Mouse (Mus musculus) stomach, embryonic 15.5 days (tissue): ENCODE results near the gene Trib3. TPM values are rescaled to one million over a fixed set of nuclear protein-coding genes. Genes with fewer than 3 reads are reported as not detected.
"Not testable (repeated sequence)": the region's sequence is repeated elsewhere in the genome, so short reads cannot be mapped to it uniquely, and the experiment has no call there.

Experiments used
- ATAC-seq: fragments of 200-750 bp; cut with Nextera tagmentation; 2 replicates; pipeline ENCODE4 v1.8.0; 2017; ENCODE audit warnings: low read depth, moderate number of reproducible peaks, moderate TSS enrichment; ENCODE audit not compliant: insufficient read depth, low FRiP score
- H3K27ac ChIP-seq: fragments of 300-500 bp; sonication (generic); 2 replicates; pipeline ENCODE4 v1.5.1; 2015; ENCODE audit warnings: mild to moderate bottlenecking, inconsistent platforms
- H3K27me3 ChIP-seq: fragments of 300-500 bp; sonication (generic); replicated peaks from 2 replicates; pipeline ENCODE4 v1.6.1; 2015; ENCODE audit warnings: inconsistent platforms
- H3K36me3 ChIP-seq: fragments of 300-500 bp; sonication (generic); 2 replicates; pipeline ENCODE4 v1.6.1; 2015; ENCODE audit warnings: inconsistent platforms
- H3K4me1 ChIP-seq: fragments of 300-500 bp; sonication (generic); 2 replicates; pipeline ENCODE4 v1.6.1; 2015; ENCODE audit warnings: inconsistent platforms
- H3K4me2 ChIP-seq: fragments of 300-500 bp; sonication (generic); 2 replicates; pipeline ENCODE4 v1.6.1; 2015; ENCODE audit warnings: mild to moderate bottlenecking, inconsistent platforms
- H3K4me3 ChIP-seq: fragments of 300-500 bp; sonication (generic); replicated peaks from 2 replicates; pipeline ENCODE4 v1.5.1; 2015; ENCODE audit warnings: inconsistent platforms
- H3K9ac ChIP-seq: fragments of 300-500 bp; sonication (generic); 2 replicates; pipeline ENCODE4 v1.6.1; 2015; ENCODE audit warnings: inconsistent platforms
- H3K9me3 ChIP-seq: fragments of 300-500 bp; sonication (generic); 2 replicates; pipeline ENCODE4 v1.6.1; 2016; ENCODE audit warnings: inconsistent platforms
- WGBS: fragments of 180-500 bp; shearing (Covaris S2); methylation state at CpG from one replicate; pipeline ENCODE4 v1.1.7; 2015; 5-methylcytosine and 5-hydroxymethylcytosine counted together
- polyA plus RNA-seq: library from polyadenylated mRNA; unstranded; fragments of >200 nt; fragmentation: Nextera tagmentation; extraction: Ambion mirVana; gene quantifications from 2 replicates; pipeline ENCODE4 v1.2.1, GENCODE M21; 2015

Gene Trib3
- polyA plus RNA-seq, 1 experiment from 2014 or later: 2.1 TPM

DNA sequence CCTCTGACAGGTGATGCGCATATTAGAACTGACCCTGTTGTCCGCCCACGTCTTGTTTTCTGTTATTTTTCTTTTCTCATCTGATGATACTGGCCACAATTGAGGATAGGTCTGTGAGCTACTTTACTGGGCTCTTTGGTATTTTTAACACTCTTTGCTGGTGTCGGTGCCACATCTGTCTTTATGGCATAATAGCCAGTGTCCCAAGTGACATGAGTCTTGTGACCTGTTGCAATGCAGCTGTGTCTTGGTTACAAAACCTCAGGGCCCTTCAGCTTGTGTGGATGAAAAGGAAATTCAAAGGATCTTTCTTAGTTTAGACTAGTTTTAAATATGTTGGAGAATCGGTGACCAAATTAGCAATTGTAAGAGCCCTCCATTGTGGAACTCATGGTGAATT, 49.3 kb downstream of the Trib3 start:
- H3K9me3 ChIP-seq: no peaks in the 10 kb centered on the region
- H3K36me3 ChIP-seq: no peaks in the 10 kb centered on the region
- no peak overlapping the region for H3K27ac ChIP-seq
- 0 out of 2 replicates have a peak, but pooled peaks cover 13% of the 10 kb centered on the region for H3K4me1 ChIP-seq
- H3K27me3 ChIP-seq: no peaks in the 10 kb centered on the region
- no peak for ATAC-seq
- H3K4me2 ChIP-seq: peak overlapping the region; percentile 74
- 32% methylated on average over 5 of the region's 5 CpGs for WGBS
- H3K4me3 ChIP-seq: peak overlapping the region; percentile 91
- H3K9ac ChIP-seq: peak overlapping the region; percentile 97; the same call in 1 of the 2 replicates

GRCm38 (mm10) chr2:152293727-152294475, 49.9 kb downstream of the Trib3 start, which contains the start of gene Tbc1d20:
Gene Tbc1d20, plus strand, starts transcription at chr2:152293828.
- under 1% methylated on average over 61 of the region's 70 CpGs for WGBS
- Histone ChIP-seq H3K36me3 (no peaks in the 10 kb centered on the region), H3K27ac (peak within 1 kb of the TSS; percentile 89), H3K27me3 (no peaks in the 10 kb centered on the region), H3K9me3 (no peaks in the 10 kb centered on the region), H3K9ac (peak within 1 kb of the TSS; percentile 97), H3K4me2 (peak within 1 kb of the TSS; percentile 74), H3K4me1 (0 out of 2 replicates have a peak, but pooled peaks cover 13% of the 10 kb centered on the region), H3K4me3 (peak within 1 kb of the TSS; percentile 91)
- peak; percentile 98 for ATAC-seq

GRCm38 (mm10) chr2:152293179-152293726, 50.6 kb downstream of the Trib3 start:
- Histone ChIP-seq H3K27me3 (no peaks in the 10 kb centered on the region), H3K36me3 (no peaks in the 10 kb centered on the region), H3K4me3 (peak overlapping the region; percentile 91), H3K4me1 (0 out of 2 replicates have a peak, but pooled peaks cover 13% of the 10 kb centered on the region), H3K9ac (no peak overlapping the region; the same call in 1 of the 2 replicates), H3K27ac (no peak overlapping the region), H3K9me3 (no peaks in the 10 kb centered on the region), H3K4me2 (peak overlapping the region; percentile 74)
- ATAC-seq: peak; percentile 20; the same call in 1 of the 2 replicates
- under 1% methylated on average over 15 of the region's 15 CpGs for WGBS

DNA sequence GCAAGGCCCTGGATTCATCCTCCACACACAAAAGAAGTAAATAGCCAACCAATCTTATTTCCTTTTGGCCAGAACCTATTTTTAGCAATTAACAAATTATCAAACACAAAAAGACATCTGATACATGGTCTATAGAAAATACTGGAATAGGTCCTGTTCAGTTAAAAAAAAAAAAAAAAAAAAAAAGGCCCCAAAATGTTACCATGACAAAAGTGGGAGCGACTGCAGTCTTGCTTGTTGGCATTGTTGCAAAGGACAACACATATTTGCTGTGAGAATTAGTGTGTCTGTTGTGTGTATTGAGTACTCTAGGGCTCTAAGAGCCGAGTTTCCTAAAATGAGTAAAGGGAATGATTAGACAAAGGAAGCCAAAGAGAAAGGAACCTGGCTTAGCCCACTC, 51.4 kb downstream of the Trib3 start:
- no peak for ATAC-seq
- no peaks in the 10 kb centered on the region for H3K9me3 ChIP-seq
- H3K4me1 ChIP-seq: 0 out of 2 replicates have a peak, but pooled peaks cover 13% of the 10 kb centered on the region
- WGBS: 67% methylated on average over 2 of the region's 2 CpGs
- H3K36me3 ChIP-seq: no peaks in the 10 kb centered on the region
- H3K9ac ChIP-seq: no peak overlapping the region
- no peak overlapping the region for H3K27ac ChIP-seq
- H3K27me3 ChIP-seq: no peaks in the 10 kb centered on the region
- H3K4me3 ChIP-seq: no peak overlapping the region
- H3K4me2 ChIP-seq: no peak overlapping the region

GRCm38 (mm10) chr2:152289623-152290022, 54.2 kb downstream of the Trib3 start:
- H3K36me3 ChIP-seq, H3K9me3 ChIP-seq, H3K4me3 ChIP-seq, H3K27ac ChIP-seq, H3K27me3 ChIP-seq, H3K4me1 ChIP-seq, H3K9ac ChIP-seq, H3K4me2 ChIP-seq, ATAC-seq: not testable (repeated sequence)
- WGBS: 77% methylated on average over 2 of the region's 2 CpGs

- ATAC-seq: no peak
Observed at GRCm38 (mm10) chr2:152288046-152288445, 55.8 kb downstream of the Trib3 start.

GRCm38 (mm10) chr2:152287560-152287959, 56.3 kb downstream of the Trib3 start:
- no peak for ATAC-seq
- H3K4me1 ChIP-seq: no peaks in the 10 kb centered on the region
- H3K4me3 ChIP-seq: no peak overlapping the region
- H3K9ac ChIP-seq: no peak overlapping the region
- H3K36me3 ChIP-seq: peaks cover 22% of the 10 kb centered on the region
- H3K9me3 ChIP-seq: no peaks in the 10 kb centered on the region
- H3K27ac ChIP-seq: no peak overlapping the region
- no peak overlapping the region for H3K4me2 ChIP-seq
- 89% methylated on average over 5 of the region's 5 CpGs for WGBS
- H3K27me3 ChIP-seq: no peaks in the 10 kb centered on the region

More at GRCm38 (mm10) chr2:152288046-152288445, 55.8 kb downstream of the Trib3 start:
- Histone ChIP-seq H3K27me3 (no peaks in the 10 kb centered on the region), H3K9ac (no peak overlapping the region), H3K4me3 (no peak overlapping the region), H3K4me2 (no peak overlapping the region), H3K9me3 (no peaks in the 10 kb centered on the region), H3K27ac (no peak overlapping the region), H3K36me3 (peaks cover 18% of the 10 kb centered on the region), H3K4me1 (0 out of 2 replicates have a peak, but pooled peaks cover under 1% of the 10 kb centered on the region)
- WGBS: 74% methylated on average over 8 of the region's 8 CpGs

Other genes with a start within 250 kb of the Trib3 start
- gene Srxn1, start 238.5 kb downstream of the Trib3 start, polyA plus RNA-seq: 12.2 and 12.7 TPM in 2 replicates
- gene Tcf15, start 200.5 kb downstream of the Trib3 start, polyA plus RNA-seq: 8.2 and 10.7 TPM in 2 replicates
- 75.3 and 89.8 TPM in 2 replicates for gene Csnk2a1, start 117.2 kb downstream of the Trib3 start, polyA plus RNA-seq
- gene Tbc1d20, start 50.2 kb downstream of the Trib3 start, polyA plus RNA-seq: 37.8 and 39.8 TPM in 2 replicates
- gene Rbck1, start 11.4 kb downstream of the Trib3 start, polyA plus RNA-seq: 81.9 and 86.5 TPM in 2 replicates
- 2.0 and 2.3 TPM in 2 replicates for gene Nrsn2, start 32.6 kb upstream of the Trib3 start, polyA plus RNA-seq
- gene Sox12, start 54.0 kb upstream of the Trib3 start, polyA plus RNA-seq: 7.2 and 8.0 TPM in 2 replicates
- 40.0 and 40.1 TPM in 2 replicates for gene Zcchc3, start 71.0 kb upstream of the Trib3 start, polyA plus RNA-seq
- 0.52 and 0.85 TPM in 2 replicates for gene 6820408C15Rik, start 71.6 kb upstream of the Trib3 start, polyA plus RNA-seq
- gene Defb23, start 120.6 kb upstream of the Trib3 start, polyA plus RNA-seq: not detected in 2 replicates
- not detected in 2 replicates for gene Defb20, start 133.0 kb upstream of the Trib3 start, polyA plus RNA-seq
- not detected in 2 replicates for gene Defb22, start 146.1 kb upstream of the Trib3 start, polyA plus RNA-seq
- not detected in 2 replicates for gene Defb26, start 167.7 kb upstream of the Trib3 start, polyA plus RNA-seq
- gene Defb28, start 174.2 kb upstream of the Trib3 start, polyA plus RNA-seq: not detected in 2 replicates
- gene Defb29, start 196.1 kb upstream of the Trib3 start, polyA plus RNA-seq: not detected in 2 replicates
- gene Gm17416, start 225.3 kb upstream of the Trib3 start, polyA plus RNA-seq: not detected in 2 replicates
- gene Defb21, start 228.7 kb upstream of the Trib3 start, polyA plus RNA-seq: not detected in 2 replicates
- gene Defb19, start 236.3 kb upstream of the Trib3 start, polyA plus RNA-seq: not detected in 2 replicates